Mouse (Mus musculus) thymus, adult 2 months (tissue): ENCODE measurements around the gene Utp20.

ENCODE experiments used
- CTCF ChIP-seq: fragments of 200-500 bp; IDR thresholded peaks from 2 replicates; pipeline ENCODE4 v1.5.1; 2012; ENCODE audit warnings: mild to moderate bottlenecking, control low read depth, low read length, moderate library complexity, borderline replicate concordance; ENCODE audit not compliant: control insufficient read depth, poor library complexity, insufficient read depth; ENCODE audit errors: extremely low read depth
- POLR2A ChIP-seq: fragments of 200-500 bp; IDR thresholded peaks from 2 replicates; pipeline ENCODE4 v1.6.1; 2012; ENCODE audit warnings: mild to moderate bottlenecking, low read length, control low read depth, moderate library complexity; ENCODE audit not compliant: control insufficient read depth, poor library complexity, insufficient read depth; ENCODE audit errors: extremely low read depth

DNA sequence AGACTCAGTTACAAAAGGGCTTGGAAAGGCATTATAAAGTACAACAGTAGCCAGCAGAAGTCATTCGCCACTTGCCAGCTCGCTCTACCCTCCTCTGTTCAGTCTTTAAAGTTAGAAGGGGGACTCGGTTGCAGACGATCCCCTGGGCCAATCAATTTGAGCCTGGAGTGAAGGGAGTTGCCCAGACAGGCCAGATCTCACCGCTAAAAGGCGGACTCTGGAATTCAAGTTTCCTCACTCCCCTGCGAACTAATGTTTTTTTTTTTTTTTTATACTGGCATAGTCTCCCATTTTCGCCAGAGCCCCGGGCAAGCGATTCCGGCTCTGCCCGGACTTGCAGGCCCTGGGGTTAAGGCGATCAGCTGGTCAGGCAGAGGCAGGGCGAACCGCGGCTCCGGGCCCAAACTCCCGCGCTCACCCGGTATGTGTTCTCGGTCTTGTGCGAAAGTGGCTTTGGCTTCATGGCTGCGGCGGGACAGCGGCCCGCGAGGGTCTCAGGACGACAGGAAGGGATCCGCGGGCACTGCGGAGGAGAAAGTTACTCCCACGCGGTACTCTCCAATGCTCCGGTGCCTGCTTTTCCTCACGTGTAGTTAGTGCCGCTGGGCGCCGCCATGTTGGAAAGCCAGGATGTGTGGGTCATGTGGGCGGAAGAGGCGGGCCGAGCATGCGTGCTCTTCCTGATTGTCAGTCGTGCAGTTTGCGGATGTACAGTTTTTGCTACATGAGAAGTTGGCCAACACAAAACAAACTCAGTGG lies at the start of gene Utp20:
- TF ChIP-seq CTCF (no peak), POLR2A (0 out of 2 replicates have a peak, but pooled peaks have one; percentile 28)
